Mouse (Mus musculus) embryonic facial prominence, embryonic 15.5 days (tissue): ENCODE measurements around the gene Dmkn. TPM values are rescaled to one million over a fixed set of nuclear protein-coding genes. Genes with fewer than 3 reads are reported as not detected.

ENCODE experiments used
- ATAC-seq: fragments of 200-750 bp; cut with Nextera tagmentation; 2 replicates; pipeline ENCODE4 v1.8.0; 2017; ENCODE audit warnings: low read depth, moderate TSS enrichment; ENCODE audit not compliant: insufficient number of reproducible peaks, low FRiP score, low TSS enrichment
- H3K27ac ChIP-seq: fragments of 300-500 bp; sonication (generic); replicated peaks from 2 replicates; pipeline ENCODE4 v1.5.1; 2015; ENCODE audit warnings: mild to moderate bottlenecking, inconsistent platforms
- H3K27me3 ChIP-seq: fragments of 300-500 bp; sonication (generic); 2 replicates; pipeline ENCODE4 v1.6.1; 2015; ENCODE audit warnings: inconsistent platforms
- H3K36me3 ChIP-seq: fragments of 300-500 bp; sonication (generic); 2 replicates; pipeline ENCODE4 v1.6.1; 2015; ENCODE audit warnings: mild to moderate bottlenecking, inconsistent platforms
- H3K4me1 ChIP-seq: fragments of 300-500 bp; sonication (generic); 2 replicates; pipeline ENCODE4 v1.6.1; 2015; ENCODE audit warnings: inconsistent platforms
- H3K4me2 ChIP-seq: fragments of 300-500 bp; sonication (generic); replicated peaks from 2 replicates; pipeline ENCODE4 v1.6.1; 2015; ENCODE audit warnings: mild to moderate bottlenecking, inconsistent platforms
- H3K4me3 ChIP-seq: fragments of 300-500 bp; sonication (generic); replicated peaks from 2 replicates; pipeline ENCODE4 v1.5.1; 2015; ENCODE audit warnings: mild to moderate bottlenecking, inconsistent platforms
- H3K9ac ChIP-seq: fragments of 300-500 bp; sonication (generic); 2 replicates; pipeline ENCODE4 v1.6.1; 2015; ENCODE audit warnings: inconsistent platforms
- H3K9me3 ChIP-seq: fragments of 300-500 bp; sonication (generic); replicated peaks from 2 replicates; pipeline ENCODE4 v1.6.1; 2016; ENCODE audit warnings: inconsistent platforms
- WGBS: fragments of 180-500 bp; shearing (Covaris S2); methylation state at CpG from one replicate; pipeline ENCODE4 v1.1.7; 2015; 5-methylcytosine and 5-hydroxymethylcytosine counted together
- polyA plus RNA-seq: library from polyadenylated mRNA; unstranded; fragments of >200 nt; fragmentation: Nextera tagmentation; extraction: Ambion mirVana; gene quantifications from 2 replicates; pipeline ENCODE4 v1.2.1, GENCODE M21; 2015

Gene Dmkn
- polyA plus RNA-seq, 1 experiment from 2014 or later, result 576 TPM

DNA sequence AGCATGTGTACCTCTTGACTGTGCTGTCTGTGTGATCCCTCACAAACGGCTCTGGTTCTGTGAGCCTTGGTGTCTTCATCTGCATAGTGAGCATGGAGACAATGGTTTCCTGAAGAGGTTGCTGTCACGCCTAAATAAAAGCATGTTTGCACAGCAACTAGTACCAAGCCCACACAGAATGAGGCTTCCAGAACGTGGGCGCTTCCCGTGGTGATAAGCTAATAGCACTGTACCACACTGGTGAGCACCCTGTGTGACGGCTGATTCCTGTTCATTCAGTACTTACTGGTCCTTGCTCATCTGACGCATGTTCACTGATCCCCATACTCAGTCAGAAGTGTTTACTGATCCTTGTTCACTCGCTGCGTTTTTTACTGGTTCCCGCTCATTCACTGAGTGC lies 26.6 kb downstream of the Dmkn start:
- 78% methylated on average over 10 of the region's 10 CpGs for WGBS

DNA sequence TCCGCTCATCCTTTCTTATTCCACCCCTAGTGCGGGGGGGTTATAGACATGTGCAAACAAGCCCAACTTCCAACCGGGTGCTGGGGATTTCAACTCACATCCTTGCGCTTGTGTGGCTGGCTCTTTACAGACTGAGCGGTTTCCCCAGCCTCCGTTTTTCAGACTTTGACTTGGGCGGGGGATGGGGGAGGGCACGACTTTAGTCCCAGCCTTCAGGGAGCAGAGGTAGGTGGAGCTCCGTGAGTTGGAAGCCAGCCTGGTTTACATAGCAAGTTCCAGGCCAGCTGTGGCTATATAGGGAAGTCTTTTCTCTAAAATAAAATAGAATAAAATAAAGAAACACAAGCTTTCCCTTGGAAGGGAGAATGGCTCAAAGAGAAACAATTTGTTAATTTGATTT lies 28.4 kb downstream of the Dmkn start:
- 17% methylated on average over 9 of the region's 9 CpGs for WGBS
- H3K4me2 ChIP-seq, result no peak overlapping the region
- H3K36me3 ChIP-seq, result no peaks in the 10 kb centered on the region
- H3K27ac ChIP-seq, result no peak overlapping the region
- H3K9me3 ChIP-seq, result no peaks in the 10 kb centered on the region
- H3K4me3 ChIP-seq, result no peak overlapping the region
- no peaks in the 10 kb centered on the region for H3K4me1 ChIP-seq
- ATAC-seq, result no peak
- no peak overlapping the region for H3K9ac ChIP-seq
- no peaks in the 10 kb centered on the region for H3K27me3 ChIP-seq

More for the DNA sequence above, 26.6 kb downstream of the Dmkn start:
- 0 out of 2 replicates have a peak overlapping the region, but pooled peaks have one; percentile 3 for H3K4me2 ChIP-seq
- H3K4me1 ChIP-seq, result peaks cover 5% of the 10 kb centered on the region; the same call in 1 of the 2 replicates
- H3K9me3 ChIP-seq, result no peaks in the 10 kb centered on the region
- no peak overlapping the region for H3K4me3 ChIP-seq
- no peaks in the 10 kb centered on the region for H3K27me3 ChIP-seq
- no peak for ATAC-seq
- no peaks in the 10 kb centered on the region for H3K36me3 ChIP-seq
- H3K27ac ChIP-seq, result no peak overlapping the region
- no peak overlapping the region for H3K9ac ChIP-seq

DNA sequence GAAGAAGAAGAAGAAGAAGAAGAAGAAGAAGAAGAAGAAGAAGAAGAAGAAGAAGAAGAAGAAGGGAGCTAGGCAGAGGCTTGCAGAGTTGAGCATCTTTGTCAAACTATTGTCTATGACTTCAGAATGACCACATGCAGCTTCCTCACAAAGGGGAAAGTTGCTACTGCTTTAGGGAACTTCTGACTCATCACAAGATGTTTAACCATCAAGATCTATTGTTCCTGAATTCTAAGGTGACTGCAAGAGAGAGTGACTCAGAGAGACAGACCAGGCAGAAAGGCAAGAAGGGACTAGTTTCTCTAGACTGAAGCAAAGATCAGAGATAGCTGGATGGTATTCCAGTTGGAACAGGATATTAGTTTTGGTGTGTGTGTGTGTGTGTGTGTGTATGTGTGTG lies 31.4 kb downstream of the Dmkn start:
- no peaks in the 10 kb centered on the region for H3K4me1 ChIP-seq
- no peak for ATAC-seq
- H3K27me3 ChIP-seq, result no peaks in the 10 kb centered on the region
- H3K36me3 ChIP-seq, result no peaks in the 10 kb centered on the region
- no peak overlapping the region for H3K27ac ChIP-seq
- H3K9ac ChIP-seq, result no peak overlapping the region
- no peak overlapping the region for H3K4me3 ChIP-seq
- no peaks in the 10 kb centered on the region for H3K9me3 ChIP-seq
- no peak overlapping the region for H3K4me2 ChIP-seq

DNA sequence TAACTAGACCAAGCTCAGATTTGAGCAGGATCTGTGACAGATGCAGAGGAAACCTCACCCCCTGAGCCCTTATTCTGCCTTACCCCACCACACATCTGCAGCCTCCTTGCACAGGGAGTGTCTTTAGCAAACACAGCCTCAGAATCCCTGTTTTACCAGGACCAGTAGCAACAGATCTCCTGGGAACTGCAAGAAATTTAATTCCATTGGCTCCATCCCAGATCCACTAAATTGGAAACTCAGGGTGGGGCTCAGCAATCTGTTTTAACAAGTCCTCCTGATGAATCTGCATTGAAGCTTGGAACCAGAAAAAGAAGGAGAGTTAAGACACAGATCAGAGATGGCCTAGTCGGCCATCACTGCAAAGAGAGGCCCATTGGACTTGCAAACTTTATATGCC lies 33.2 kb downstream of the Dmkn start:
- no peak for ATAC-seq
- Histone ChIP-seq H3K4me2 (no peak overlapping the region), H3K4me3 (no peak overlapping the region), H3K27ac (peak overlapping the region; percentile 66; the same call in 1 of the 2 replicates), H3K9me3 (no peaks in the 10 kb centered on the region), H3K4me1 (no peaks in the 10 kb centered on the region), H3K9ac (no peak overlapping the region), H3K27me3 (no peaks in the 10 kb centered on the region), H3K36me3 (no peaks in the 10 kb centered on the region)
- 69% methylated on average over 1 of the region's 1 CpGs for WGBS

DNA sequence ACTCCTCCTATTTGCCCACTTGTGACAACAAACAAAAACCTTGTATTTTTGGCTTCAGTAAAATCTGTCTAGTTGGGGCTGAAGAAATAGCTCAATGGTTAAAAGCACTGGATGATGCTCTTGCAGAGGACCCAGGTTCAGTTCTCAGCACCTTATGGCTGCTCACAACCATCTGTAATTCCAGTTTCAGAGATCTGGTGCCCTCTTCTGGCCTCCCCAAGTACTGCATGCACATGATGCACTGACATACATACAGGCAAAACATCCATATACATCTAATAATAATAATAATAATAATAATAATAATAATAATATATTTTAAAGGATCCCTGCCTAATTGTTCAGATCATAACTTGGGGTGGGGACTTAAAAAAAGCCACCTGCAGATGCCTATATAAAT lies 37.1 kb downstream of the Dmkn start:
- ATAC-seq, result no peak
- no peaks in the 10 kb centered on the region for H3K36me3 ChIP-seq
- no peak overlapping the region for H3K4me2 ChIP-seq
- no peak overlapping the region for H3K4me3 ChIP-seq
- H3K9me3 ChIP-seq, result no peaks in the 10 kb centered on the region
- no peaks in the 10 kb centered on the region for H3K27me3 ChIP-seq
- H3K4me1 ChIP-seq, result no peaks in the 10 kb centered on the region
- no peak overlapping the region for H3K27ac ChIP-seq
- H3K9ac ChIP-seq, result no peak overlapping the region

DNA sequence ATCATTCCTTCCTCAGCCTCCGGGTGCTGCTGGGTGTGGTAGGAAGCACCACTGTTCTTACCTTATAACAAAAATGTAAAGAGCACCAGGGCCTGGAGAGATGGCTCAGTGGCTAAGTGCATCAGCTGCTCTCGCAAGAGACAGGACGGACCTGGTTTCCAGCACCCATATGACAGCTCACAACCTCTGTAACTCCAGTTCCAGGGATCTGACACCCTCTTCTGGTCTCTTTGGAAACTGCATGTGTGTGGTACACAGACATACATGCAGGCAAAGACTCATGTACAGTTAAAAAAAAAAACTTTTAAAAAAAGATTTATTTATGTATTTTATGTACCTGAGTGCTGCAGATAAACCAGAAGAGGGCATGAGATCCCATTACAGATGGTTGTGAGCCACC lies 39.7 kb downstream of the Dmkn start:
- H3K4me2 ChIP-seq, result no peak overlapping the region
- WGBS, result 93% methylated on average over 3 of the region's 3 CpGs
- H3K27me3 ChIP-seq, result no peaks in the 10 kb centered on the region
- no peak overlapping the region for H3K9ac ChIP-seq
- H3K36me3 ChIP-seq, result no peaks in the 10 kb centered on the region
- H3K9me3 ChIP-seq, result no peaks in the 10 kb centered on the region
- no peak overlapping the region for H3K4me3 ChIP-seq
- no peak overlapping the region for H3K27ac ChIP-seq
- H3K4me1 ChIP-seq, result no peaks in the 10 kb centered on the region
- ATAC-seq, result no peak

DNA sequence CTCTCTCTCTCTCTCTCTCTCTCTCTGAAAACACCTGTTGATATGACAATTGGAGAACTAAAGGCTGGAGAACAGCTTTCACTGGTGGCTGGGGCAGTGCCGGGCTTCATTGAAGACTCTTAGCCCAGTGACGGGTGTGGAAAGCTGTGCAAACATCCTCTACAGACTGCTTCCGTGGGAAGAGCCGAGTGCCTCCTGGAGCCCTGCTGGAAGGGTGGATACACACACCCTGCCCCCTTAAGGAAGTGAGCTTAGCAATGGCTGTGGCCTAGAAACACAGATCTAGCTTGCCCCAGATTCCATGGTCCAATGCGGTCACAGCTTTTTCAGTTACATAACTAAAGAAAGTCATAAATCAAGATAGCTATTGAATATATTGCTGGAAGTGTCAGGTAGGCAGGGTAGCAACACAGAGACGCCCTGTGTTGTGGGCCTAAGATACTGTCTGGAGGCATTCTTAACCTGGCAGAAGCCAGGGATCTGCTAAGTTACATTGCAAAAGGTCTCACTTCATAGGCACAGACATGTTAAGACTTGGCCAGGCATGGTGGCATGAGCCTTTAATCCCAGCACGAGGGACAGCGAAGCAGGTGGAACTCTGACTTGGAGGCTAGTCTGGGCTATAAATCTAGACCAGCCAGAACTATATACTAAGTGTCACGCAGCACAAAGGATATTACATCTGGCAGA lies 40.6 kb downstream of the Dmkn start:
- no peak for ATAC-seq
- no peaks in the 10 kb centered on the region for H3K27me3 ChIP-seq
- 78% methylated on average over 9 of the region's 9 CpGs for WGBS
- no peaks in the 10 kb centered on the region for H3K36me3 ChIP-seq
- no peaks in the 10 kb centered on the region for H3K9me3 ChIP-seq
- H3K4me2 ChIP-seq, result no peak overlapping the region
- H3K4me3 ChIP-seq, result no peak overlapping the region
- no peaks in the 10 kb centered on the region for H3K4me1 ChIP-seq
- no peak overlapping the region for H3K27ac ChIP-seq
- no peak overlapping the region for H3K9ac ChIP-seq

DNA sequence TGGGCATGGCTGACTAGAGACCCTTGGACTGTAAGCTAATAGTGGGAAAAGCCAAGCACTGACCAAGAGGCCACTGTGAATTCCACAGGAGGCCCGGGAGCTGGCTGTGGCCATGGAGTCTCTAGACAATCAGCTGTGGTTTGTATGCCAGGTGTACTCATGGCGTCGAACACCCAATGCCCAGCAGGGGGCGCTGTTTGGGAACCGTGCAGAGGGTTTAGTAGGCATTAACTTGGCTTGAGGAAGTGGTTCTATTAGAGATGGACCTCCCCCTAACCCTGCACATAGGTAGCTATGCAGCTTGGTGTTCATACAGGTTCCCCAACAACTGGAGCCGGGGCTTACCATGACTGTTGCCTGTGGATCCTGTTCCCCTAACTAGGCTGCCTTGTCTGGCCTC lies 42.4 kb downstream of the Dmkn start:
- Histone ChIP-seq H3K4me3 (no peak overlapping the region), H3K9me3 (no peaks in the 10 kb centered on the region), H3K27ac (no peak overlapping the region), H3K27me3 (no peaks in the 10 kb centered on the region), H3K36me3 (no peaks in the 10 kb centered on the region), H3K4me2 (no peak overlapping the region), H3K9ac (no peak overlapping the region), H3K4me1 (no peaks in the 10 kb centered on the region)
- no peak for ATAC-seq
- WGBS, result 52% methylated on average over 6 of the region's 6 CpGs

DNA sequence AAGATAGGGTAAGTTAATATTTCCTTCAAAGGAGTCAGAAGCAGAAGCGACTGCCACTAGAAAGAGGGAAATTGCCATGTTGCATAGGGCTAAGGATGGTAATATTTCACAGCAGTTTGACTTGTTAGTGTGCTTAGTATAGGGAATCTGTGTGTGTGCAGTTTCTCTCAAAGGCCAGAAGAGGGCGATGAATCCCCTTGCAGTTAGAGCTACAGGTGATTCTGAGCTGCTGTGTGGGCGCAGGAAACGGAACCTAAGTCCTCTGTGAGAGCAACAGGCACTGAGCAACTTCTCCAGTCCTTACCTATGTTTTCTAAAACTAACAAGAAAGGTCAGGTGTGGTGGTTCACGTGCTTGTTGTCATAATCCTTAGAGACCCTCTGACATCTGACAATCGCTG lies 46.8 kb downstream of the Dmkn start:
- H3K27ac ChIP-seq, result no peak overlapping the region
- ATAC-seq, result no peak
- 54% methylated on average over 6 of the region's 6 CpGs for WGBS
- H3K9ac ChIP-seq, result no peak overlapping the region
- H3K4me3 ChIP-seq, result no peak overlapping the region
- no peaks in the 10 kb centered on the region for H3K27me3 ChIP-seq
- no peaks in the 10 kb centered on the region for H3K9me3 ChIP-seq
- H3K4me1 ChIP-seq, result no peaks in the 10 kb centered on the region
- H3K36me3 ChIP-seq, result no peaks in the 10 kb centered on the region
- no peak overlapping the region for H3K4me2 ChIP-seq

DNA sequence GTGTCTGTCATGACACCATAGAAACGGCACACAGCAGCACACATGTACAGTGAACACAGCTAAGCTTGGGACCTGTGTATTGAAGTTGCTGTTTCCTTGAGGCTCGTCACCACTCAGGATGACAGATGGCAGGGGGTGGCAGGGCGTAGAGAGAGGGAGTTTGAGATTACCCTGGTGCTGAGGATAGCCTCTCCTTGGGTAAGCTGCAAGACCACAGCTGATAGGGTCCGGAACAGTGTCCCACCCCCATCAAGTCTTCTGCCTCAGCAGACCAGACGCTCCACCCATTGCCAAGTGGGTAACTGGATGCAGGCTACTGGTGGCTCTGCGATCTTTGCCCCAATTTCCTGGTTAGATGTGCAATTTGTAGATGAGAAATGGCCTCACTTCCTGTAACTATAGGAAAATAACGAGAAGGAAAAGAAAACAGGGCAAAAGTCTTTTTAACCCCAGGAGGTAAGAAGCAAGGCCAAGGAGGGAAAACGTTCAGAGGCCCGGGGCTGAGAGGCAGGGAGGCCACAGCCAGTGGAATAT lies 48.3 kb downstream of the Dmkn start:
- ATAC-seq, result no peak
- 53% methylated on average over 9 of the region's 9 CpGs for WGBS
- H3K9ac ChIP-seq, result no peak overlapping the region
- no peaks in the 10 kb centered on the region for H3K9me3 ChIP-seq
- no peaks in the 10 kb centered on the region for H3K4me1 ChIP-seq
- H3K27ac ChIP-seq, result no peak overlapping the region
- H3K36me3 ChIP-seq, result no peaks in the 10 kb centered on the region
- no peak overlapping the region for H3K4me3 ChIP-seq
- no peaks in the 10 kb centered on the region for H3K27me3 ChIP-seq
- no peak overlapping the region for H3K4me2 ChIP-seq

DNA sequence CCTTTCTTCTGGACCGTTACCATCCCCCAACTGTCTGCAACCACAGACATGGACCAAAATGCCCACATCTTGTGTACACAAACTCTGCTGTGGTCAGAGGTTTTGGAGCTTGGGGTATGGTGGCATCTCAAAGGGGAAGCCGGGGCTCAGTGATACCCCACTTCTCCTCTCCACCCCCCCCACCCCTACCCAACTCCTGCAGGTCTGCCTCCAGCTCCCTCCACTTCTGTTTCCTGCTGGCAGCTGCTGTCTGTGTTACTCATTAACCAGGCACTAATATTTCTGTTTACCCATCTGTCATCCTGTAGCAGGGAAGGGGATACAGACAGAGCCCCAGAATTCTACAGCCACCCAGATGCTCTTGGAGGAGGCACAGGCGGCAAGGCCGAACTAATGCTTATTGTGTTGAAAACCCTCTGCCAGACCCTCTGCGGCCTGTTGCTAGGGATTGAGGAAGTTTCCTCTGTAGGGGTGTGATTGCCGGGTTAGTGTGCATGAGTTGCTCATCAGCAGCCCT lies 48.8 kb downstream of the Dmkn start:
- H3K36me3 ChIP-seq, result no peaks in the 10 kb centered on the region
- H3K27me3 ChIP-seq, result no peaks in the 10 kb centered on the region
- H3K4me1 ChIP-seq, result no peaks in the 10 kb centered on the region
- H3K9ac ChIP-seq, result no peak overlapping the region
- no peak for ATAC-seq
- no peak overlapping the region for H3K4me2 ChIP-seq
- H3K4me3 ChIP-seq, result no peak overlapping the region
- H3K9me3 ChIP-seq, result no peaks in the 10 kb centered on the region
- 56% methylated on average over 6 of the region's 6 CpGs for WGBS
- H3K27ac ChIP-seq, result no peak overlapping the region

DNA sequence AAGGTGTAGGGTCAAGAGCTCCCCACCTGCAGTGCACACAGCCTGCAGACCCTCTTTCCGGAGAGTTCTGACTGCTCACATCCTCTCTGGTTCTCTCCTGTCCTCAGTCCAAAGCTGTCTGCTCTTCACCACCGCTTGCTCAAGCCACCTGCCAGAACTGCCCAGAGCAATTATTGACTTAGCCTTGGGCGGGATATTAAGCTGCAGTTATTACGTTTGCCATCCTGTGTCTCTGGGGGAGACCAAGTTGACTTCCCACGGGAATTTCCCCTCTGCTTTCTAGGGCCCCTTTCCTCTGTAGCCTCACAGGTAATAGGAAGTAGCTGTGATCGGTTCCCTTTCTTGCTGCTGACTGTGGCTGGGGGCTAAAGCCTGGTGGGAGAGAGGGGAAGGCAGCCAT lies 56.6 kb downstream of the Dmkn start:
- no peaks in the 10 kb centered on the region for H3K36me3 ChIP-seq
- H3K27ac ChIP-seq, result no peak overlapping the region
- no peaks in the 10 kb centered on the region for H3K4me1 ChIP-seq
- WGBS, result 44% methylated on average over 6 of the region's 6 CpGs
- ATAC-seq, result no peak
- H3K4me3 ChIP-seq, result no peak overlapping the region
- H3K9ac ChIP-seq, result no peak overlapping the region
- no peaks in the 10 kb centered on the region for H3K27me3 ChIP-seq
- H3K4me2 ChIP-seq, result no peak overlapping the region
- no peaks in the 10 kb centered on the region for H3K9me3 ChIP-seq
